Mouse (Mus musculus) CD4-positive, CD25-positive, alpha-beta regulatory T cell (primary cell): ENCODE measurements around the gene Vmn1r138. TPM values are rescaled to one million over a fixed set of nuclear protein-coding genes. Genes with fewer than 3 reads are reported as not detected.

Experiments used
- polyA plus RNA-seq: library from polyadenylated mRNA; unstranded; fragments of 100-300 nt; shearing (Covaris generic); gene quantifications from one replicate; pipeline ENCODE4 v1.2.1, GENCODE M21; 2017

The Vmn1r138 gene
- polyA plus RNA-seq: not detected

GRCm38 (mm10) chr7:22028797-22029196 is at the start of gene Vmn1r138:
Gene Vmn1r138, minus strand, starts transcription at chr7:22028897.

DNA sequence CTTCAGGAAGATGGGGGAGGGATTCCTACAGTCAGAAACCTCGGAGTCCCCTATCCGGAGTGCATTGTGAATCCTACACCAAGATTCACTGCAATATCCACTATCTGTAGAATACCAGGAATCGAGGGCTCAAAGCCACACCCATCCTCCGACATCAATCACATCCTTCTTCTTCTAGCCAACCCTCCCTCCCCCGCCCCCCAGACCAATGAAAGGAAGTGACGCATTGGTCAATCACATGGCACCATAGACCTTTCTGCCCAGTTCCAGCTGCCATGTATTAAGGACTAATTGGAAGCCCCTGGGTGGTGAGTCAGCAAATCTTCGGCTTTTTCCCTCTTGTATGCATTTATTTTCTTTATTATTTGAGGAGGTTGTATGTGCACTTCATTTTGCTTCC is 40.1 kb upstream of the Vmn1r138 start, which contains the start of gene Vmn1r139:
Gene Vmn1r139, plus strand, starts transcription at position 301 of the 400 bp plus-strand sequence.

DNA sequence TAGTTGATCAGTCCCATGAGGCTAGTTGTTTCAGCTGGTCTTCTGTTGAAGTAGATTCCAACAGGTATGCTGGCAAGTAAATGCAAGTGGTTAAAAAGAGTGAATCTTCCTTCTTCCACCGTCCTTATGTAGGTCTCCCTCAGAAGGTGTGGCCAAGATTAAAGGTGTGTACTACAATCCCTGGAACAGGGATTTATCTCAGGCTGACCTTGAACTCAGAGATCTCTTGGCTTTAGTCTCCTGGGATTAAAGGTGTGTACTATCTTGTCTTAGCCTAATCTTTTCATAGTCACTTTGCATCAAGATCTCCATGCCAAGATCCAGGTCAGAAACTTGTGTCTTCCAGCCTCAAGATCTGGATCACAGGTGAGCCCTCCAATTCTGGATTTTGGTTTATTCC is 27.5 kb upstream of the Vmn1r138 start, which contains the start of gene Gm6176:
Gene Gm6176, minus strand, starts transcription at position 101 of the 400 bp plus-strand sequence.

GRCm38 (mm10) chr7:21994287-21994686 is 34.4 kb downstream of the Vmn1r138 start, which contains the start of gene Vmn1r137:
Gene Vmn1r137, plus strand, starts transcription at chr7:21994587.

Other genes with a start within 250 kb of the Vmn1r138 start
- not detected for gene Gm4177, start 232.2 kb downstream of the Vmn1r138 start, polyA plus RNA-seq
- 0.35 TPM for gene Vmn1r135, start 196.5 kb downstream of the Vmn1r138 start, polyA plus RNA-seq
- gene Gm5725, start 184.6 kb downstream of the Vmn1r138 start, polyA plus RNA-seq: not detected
- 0.10 TPM for gene Gm5891, start 107.6 kb downstream of the Vmn1r138 start, polyA plus RNA-seq
- gene Vmn1r137, start 34.3 kb downstream of the Vmn1r138 start, polyA plus RNA-seq: not detected
- gene Gm6176, start 27.4 kb upstream of the Vmn1r138 start, polyA plus RNA-seq: not detected
- not detected for gene Vmn1r139, start 40.2 kb upstream of the Vmn1r138 start, polyA plus RNA-seq
- gene Gm16451, start 89.3 kb upstream of the Vmn1r138 start, polyA plus RNA-seq: not detected
- not detected for gene Gm10666, start 105.8 kb upstream of the Vmn1r138 start, polyA plus RNA-seq
- gene Vmn1r142, start 135.1 kb upstream of the Vmn1r138 start, polyA plus RNA-seq: not detected
- gene Vmn1r143, start 160.5 kb upstream of the Vmn1r138 start, polyA plus RNA-seq: not detected
- not detected for gene Gm8653, start 172.4 kb upstream of the Vmn1r138 start, polyA plus RNA-seq
- not detected for gene Gm8453, start 200.6 kb upstream of the Vmn1r138 start, polyA plus RNA-seq